Mouse (Mus musculus): ENCODE results near the gene Hspa1l. TPM values are rescaled to one million over a fixed set of nuclear protein-coding genes. Genes with fewer than 3 reads are reported as not detected.

Gene Hspa1l
- polyA plus RNA-seq, 1 experiment from 2014 or later = 1.4 TPM

- no peaks in the 10 kb centered on the region for H3K27me3 ChIP-seq (replicated peaks; ENCODE audit: control insufficient read depth, insufficient read depth, low read length)
- DNase-seq (ENCODE audit: low spot score) = no peak
- peak overlapping the region; percentile 80; the same call in 1 of the 2 replicates for H3K27ac ChIP-seq (ENCODE audit: low read depth, low read length)
- peaks cover 14% of the 10 kb centered on the region for H3K4me1 ChIP-seq (ENCODE audit: control insufficient read depth, insufficient read depth, low read length)
- no peak overlapping the region for H3K4me3 ChIP-seq (ENCODE audit: low read depth, low read length)
- WGBS = 83% methylated on average over 5 of the region's 5 CpGs
- ATAC-seq = no peak
- H3K36me3 ChIP-seq (ENCODE audit: control insufficient read depth, insufficient read depth, low read length) = no peaks in the 10 kb centered on the region
- H3K4me2 ChIP-seq (ENCODE audit: low read length) = peak overlapping the region; percentile 5; the same call in 1 of the 2 replicates
- peak overlapping the region; percentile 37; the same call in 1 of the 2 replicates for H3K9ac ChIP-seq (ENCODE audit: low read length)
- H3K9me3 ChIP-seq (replicated peaks; ENCODE audit: control insufficient read depth, low read length) = no peaks in the 10 kb centered on the region
Observed at GRCm38 (mm10) chr17:35026206-35026605, 53.7 kb downstream of the Hspa1l start.

DNA sequence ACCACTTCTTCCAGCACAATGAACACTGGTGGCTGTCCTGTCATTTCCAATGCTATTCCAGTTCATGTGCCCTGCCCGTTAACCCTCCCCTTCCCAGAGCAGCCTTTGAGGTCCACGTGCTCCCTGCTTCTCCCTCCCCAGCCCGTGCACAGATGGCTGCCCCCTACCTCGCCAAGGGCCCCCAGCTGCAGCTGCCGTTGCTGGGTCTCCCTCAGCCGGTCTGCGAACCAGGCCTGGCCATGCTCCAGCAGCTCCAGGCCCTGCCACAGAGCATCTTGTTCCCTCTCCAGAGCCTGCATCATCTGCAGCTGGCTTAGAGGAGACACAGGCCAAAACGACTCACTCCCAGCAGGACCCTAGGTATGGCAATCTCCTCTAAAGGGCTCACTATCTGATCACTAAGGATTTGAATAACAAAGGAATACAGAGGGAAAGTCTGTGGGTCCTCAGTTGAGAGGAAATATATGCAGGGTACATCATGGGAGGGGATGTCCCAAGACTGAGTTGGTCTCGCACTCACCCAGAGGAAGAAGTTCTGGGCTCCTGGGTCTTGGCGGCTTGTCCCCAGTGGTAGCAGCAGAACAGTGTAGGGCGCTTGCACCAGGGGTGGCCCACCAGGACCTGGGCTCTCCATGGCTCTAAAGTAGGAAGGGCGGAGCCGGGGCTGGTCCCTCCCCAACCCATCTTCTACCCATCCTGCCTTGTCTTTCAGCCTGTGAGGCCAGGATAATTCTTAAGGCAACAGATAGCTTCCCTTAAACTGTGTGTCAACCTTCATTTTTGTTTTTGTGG lies 55.0 kb downstream of the Hspa1l start, which contains the start of gene Sapcd1:
Sapcd1 (minus strand) TSS at position 740 of the 792 bp plus-strand sequence.
- DNase-seq (ENCODE audit: low spot score) (peak; percentile 82), ATAC-seq (peak; percentile 93)
- no peaks in the 10 kb centered on the region for H3K9me3 ChIP-seq (replicated peaks; ENCODE audit: control insufficient read depth, low read length)
- peak within 1 kb of the TSS; percentile 45; the same call in 1 of the 2 replicates for H3K9ac ChIP-seq (ENCODE audit: low read length)
- H3K4me2 ChIP-seq (ENCODE audit: low read length) = peak within 1 kb of the TSS; percentile 16; the same call in 1 of the 2 replicates
- no peaks in the 10 kb centered on the region for H3K36me3 ChIP-seq (ENCODE audit: control insufficient read depth, insufficient read depth, low read length)
- H3K27me3 ChIP-seq (replicated peaks; ENCODE audit: control insufficient read depth, insufficient read depth, low read length) = no peaks in the 10 kb centered on the region
- 28% methylated on average over 13 of the region's 13 CpGs for WGBS
- H3K4me1 ChIP-seq (ENCODE audit: control insufficient read depth, insufficient read depth, low read length) = peaks cover 11% of the 10 kb centered on the region
- peak within 1 kb of the TSS; percentile 80 for H3K27ac ChIP-seq (ENCODE audit: low read depth, low read length)
- no peak within 1 kb of the TSS for H3K4me3 ChIP-seq (ENCODE audit: low read depth, low read length)

DNA sequence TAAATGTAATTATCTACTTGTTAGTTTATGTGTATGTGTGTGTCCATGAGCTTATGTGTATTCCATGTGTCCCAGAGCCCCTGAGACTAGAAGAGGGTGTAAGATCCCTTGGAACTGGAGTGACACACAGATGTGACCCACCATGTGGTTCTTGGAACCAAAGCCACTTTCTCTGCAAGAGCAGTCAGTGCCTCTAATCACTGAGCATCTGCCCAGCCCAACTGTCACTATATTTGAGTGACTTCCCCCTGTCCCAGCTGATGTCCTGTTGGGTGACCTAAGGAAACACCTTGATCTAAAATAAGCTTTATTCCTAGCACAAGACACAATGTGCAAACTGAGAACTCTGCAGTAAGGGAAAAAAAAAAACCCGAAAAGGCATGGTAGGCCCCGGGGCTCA lies 55.8 kb downstream of the Hspa1l start:
- Histone ChIP-seq H3K9me3 (replicated peaks; ENCODE audit: control insufficient read depth, low read length) (no peaks in the 10 kb centered on the region), H3K9ac (ENCODE audit: low read length) (no peak overlapping the region), H3K4me3 (ENCODE audit: low read depth, low read length) (no peak overlapping the region), H3K36me3 (ENCODE audit: control insufficient read depth, insufficient read depth, low read length) (no peaks in the 10 kb centered on the region), H3K4me1 (ENCODE audit: control insufficient read depth, insufficient read depth, low read length) (peaks cover 11% of the 10 kb centered on the region), H3K4me2 (ENCODE audit: low read length) (no peak overlapping the region), H3K27ac (ENCODE audit: low read depth, low read length) (no peak overlapping the region), H3K27me3 (replicated peaks; ENCODE audit: control insufficient read depth, insufficient read depth, low read length) (no peaks in the 10 kb centered on the region)
- 84% methylated on average over 2 of the region's 2 CpGs for WGBS
- ATAC-seq (no peak), DNase-seq (ENCODE audit: low spot score) (no peak)

Other genes starting within 250 kb of the Hspa1l start
- not detected in 2 replicates for gene C4b, start 228.8 kb upstream of the Hspa1l start, polyA plus RNA-seq (2014; fragmentation: Nextera tagmentation; extraction: Ambion mirVana)
- not detected in 2 replicates for gene Cyp21a1, start 168.1 kb upstream of the Hspa1l start, polyA plus RNA-seq (2014; fragmentation: Nextera tagmentation; extraction: Ambion mirVana)
- gene Stk19, start 135.8 kb upstream of the Hspa1l start, polyA plus RNA-seq (2014; fragmentation: Nextera tagmentation; extraction: Ambion mirVana) = 31.7 and 33.8 TPM in 2 replicates
- 54.9 and 66.4 TPM in 2 replicates for gene Dxo, start 135.7 kb upstream of the Hspa1l start, polyA plus RNA-seq (2014; fragmentation: Nextera tagmentation; extraction: Ambion mirVana)
- 36.6 and 46.9 TPM in 2 replicates for gene Skiv2l, start 122.5 kb upstream of the Hspa1l start, polyA plus RNA-seq (2014; fragmentation: Nextera tagmentation; extraction: Ambion mirVana)
- 82.9 and 92.3 TPM in 2 replicates for gene Nelfe, start 122.3 kb upstream of the Hspa1l start, polyA plus RNA-seq (2014; fragmentation: Nextera tagmentation; extraction: Ambion mirVana)
- 0.93 and 0.94 TPM in 2 replicates for gene Cfb, start 110.2 kb upstream of the Hspa1l start, polyA plus RNA-seq (2014; fragmentation: Nextera tagmentation; extraction: Ambion mirVana)
- 3.5 and 3.8 TPM in 2 replicates for gene Zbtb12, start 93.2 kb upstream of the Hspa1l start, polyA plus RNA-seq (2014; fragmentation: Nextera tagmentation; extraction: Ambion mirVana)
- 0.28 TPM in 1 of 2 replicates, not detected in the other for gene Gm20547, start 90.7 kb upstream of the Hspa1l start, polyA plus RNA-seq (2014; fragmentation: Nextera tagmentation; extraction: Ambion mirVana)
- gene C2, start 74.4 kb upstream of the Hspa1l start, polyA plus RNA-seq (2014; fragmentation: Nextera tagmentation; extraction: Ambion mirVana) = 1.3 and 1.4 TPM in 2 replicates
- gene Ehmt2, start 74.2 kb upstream of the Hspa1l start, polyA plus RNA-seq (2014; fragmentation: Nextera tagmentation; extraction: Ambion mirVana) = 62.5 and 76.9 TPM in 2 replicates
- gene Slc44a4, start 58.2 kb upstream of the Hspa1l start, polyA plus RNA-seq (2014; fragmentation: Nextera tagmentation; extraction: Ambion mirVana) = not detected in 2 replicates
- 16.2 and 20.0 TPM in 2 replicates for gene Neu1, start 41.5 kb upstream of the Hspa1l start, polyA plus RNA-seq (2014; fragmentation: Nextera tagmentation; extraction: Ambion mirVana)
- 0.15 TPM in 1 of 2 replicates, not detected in the other for gene Hspa1b, start 13.5 kb upstream of the Hspa1l start, polyA plus RNA-seq (2014; fragmentation: Nextera tagmentation; extraction: Ambion mirVana)
- gene Gm20481, start 2.8 kb upstream of the Hspa1l start, polyA plus RNA-seq (2014; fragmentation: Nextera tagmentation; extraction: Ambion mirVana) = not detected in 2 replicates
- gene Hspa1a, start 547 bp upstream of the Hspa1l start, polyA plus RNA-seq (2014; fragmentation: Nextera tagmentation; extraction: Ambion mirVana) = 1.4 and 3.7 TPM in 2 replicates
- 131 and 148 TPM in 2 replicates for gene Lsm2, start 9.2 kb downstream of the Hspa1l start, polyA plus RNA-seq (2014; fragmentation: Nextera tagmentation; extraction: Ambion mirVana)
- 42.4 and 53.9 TPM in 2 replicates for gene Vars, start 28.3 kb downstream of the Hspa1l start, polyA plus RNA-seq (2014; fragmentation: Nextera tagmentation; extraction: Ambion mirVana)
- 0.05 and 0.11 TPM in 2 replicates for gene Vwa7, start 43.9 kb downstream of the Hspa1l start, polyA plus RNA-seq (2014; fragmentation: Nextera tagmentation; extraction: Ambion mirVana)
- 2.9 and 6.2 TPM in 2 replicates for gene Sapcd1, start 55.3 kb downstream of the Hspa1l start, polyA plus RNA-seq (2014; fragmentation: Nextera tagmentation; extraction: Ambion mirVana)
- 2.3 and 2.6 TPM in 2 replicates for gene Msh5, start 74.0 kb downstream of the Hspa1l start, polyA plus RNA-seq (2014; fragmentation: Nextera tagmentation; extraction: Ambion mirVana)
- gene Clic1, start 77.3 kb downstream of the Hspa1l start, polyA plus RNA-seq (2014; fragmentation: Nextera tagmentation; extraction: Ambion mirVana) = 28.3 and 37.3 TPM in 2 replicates
- gene Ddah2, start 86.3 kb downstream of the Hspa1l start, polyA plus RNA-seq (2014; fragmentation: Nextera tagmentation; extraction: Ambion mirVana) = 617 and 661 TPM in 2 replicates
- not detected in 2 replicates for gene Ly6g6c, start 92.7 kb downstream of the Hspa1l start, polyA plus RNA-seq (2014; fragmentation: Nextera tagmentation; extraction: Ambion mirVana)
- gene Mpig6b, start 93.5 kb downstream of the Hspa1l start, polyA plus RNA-seq (2014; fragmentation: Nextera tagmentation; extraction: Ambion mirVana) = 0.28 and 0.42 TPM in 2 replicates
- gene Ly6g6e, start 104.2 kb downstream of the Hspa1l start, polyA plus RNA-seq (2014; fragmentation: Nextera tagmentation; extraction: Ambion mirVana) = 10.1 and 10.7 TPM in 2 replicates
- gene Ly6g6d, start 105.4 kb downstream of the Hspa1l start, polyA plus RNA-seq (2014; fragmentation: Nextera tagmentation; extraction: Ambion mirVana) = 0.76 and 1.1 TPM in 2 replicates
- 0.15 TPM in 1 of 2 replicates, not detected in the other for gene Ly6g6f, start 112.9 kb downstream of the Hspa1l start, polyA plus RNA-seq (2014; fragmentation: Nextera tagmentation; extraction: Ambion mirVana)
- 69.9 and 75.7 TPM in 2 replicates for gene Abhd16a, start 116.6 kb downstream of the Hspa1l start, polyA plus RNA-seq (2014; fragmentation: Nextera tagmentation; extraction: Ambion mirVana)
- not detected in 2 replicates for gene Ly6g5c, start 135.6 kb downstream of the Hspa1l start, polyA plus RNA-seq (2014; fragmentation: Nextera tagmentation; extraction: Ambion mirVana)
- gene Ly6g5b, start 142.7 kb downstream of the Hspa1l start, polyA plus RNA-seq (2014; fragmentation: Nextera tagmentation; extraction: Ambion mirVana) = 0.89 and 1.1 TPM in 2 replicates
- gene Gpank1, start 148.8 kb downstream of the Hspa1l start, polyA plus RNA-seq (2014; fragmentation: Nextera tagmentation; extraction: Ambion mirVana) = 31.3 and 34.2 TPM in 2 replicates
- 313 and 353 TPM in 2 replicates for gene Csnk2b, start 149.3 kb downstream of the Hspa1l start, polyA plus RNA-seq (2014; fragmentation: Nextera tagmentation; extraction: Ambion mirVana)
- 5.2 and 5.5 TPM in 2 replicates for gene D17H6S53E, start 153.7 kb downstream of the Hspa1l start, polyA plus RNA-seq (2014; fragmentation: Nextera tagmentation; extraction: Ambion mirVana)
- 0.22 and 0.29 TPM in 2 replicates for gene Apom, start 159.3 kb downstream of the Hspa1l start, polyA plus RNA-seq (2014; fragmentation: Nextera tagmentation; extraction: Ambion mirVana)
- gene Bag6, start 162.5 kb downstream of the Hspa1l start, polyA plus RNA-seq (2014; fragmentation: Nextera tagmentation; extraction: Ambion mirVana) = 128 and 144 TPM in 2 replicates
- gene Prrc2a, start 192.2 kb downstream of the Hspa1l start, polyA plus RNA-seq (2014; fragmentation: Nextera tagmentation; extraction: Ambion mirVana) = 117 and 141 TPM in 2 replicates
- gene Aif1, start 203.4 kb downstream of the Hspa1l start, polyA plus RNA-seq (2014; fragmentation: Nextera tagmentation; extraction: Ambion mirVana) = 6.9 and 7.3 TPM in 2 replicates
- 6.1 and 8.0 TPM in 2 replicates for gene Lst1, start 215.7 kb downstream of the Hspa1l start, polyA plus RNA-seq (2014; fragmentation: Nextera tagmentation; extraction: Ambion mirVana)
- gene Ltb, start 221.7 kb downstream of the Hspa1l start, polyA plus RNA-seq (2014; fragmentation: Nextera tagmentation; extraction: Ambion mirVana) = 0.39 TPM in 1 of 2 replicates, not detected in the other
- not detected in 2 replicates for gene Tnf, start 229.3 kb downstream of the Hspa1l start, polyA plus RNA-seq (2014; fragmentation: Nextera tagmentation; extraction: Ambion mirVana)
- gene Lta, start 232.6 kb downstream of the Hspa1l start, polyA plus RNA-seq (2014; fragmentation: Nextera tagmentation; extraction: Ambion mirVana) = 0.13 and 0.21 TPM in 2 replicates
- gene Gm16181, start 248.1 kb downstream of the Hspa1l start, polyA plus RNA-seq (2014; fragmentation: Nextera tagmentation; extraction: Ambion mirVana) = not detected in 2 replicates

All from forebrain, embryonic 14.5 days (tissue).